Mouse (Mus musculus) limb, embryonic 15.5 days (tissue): ENCODE measurements around the gene Pih1d1. TPM values are rescaled to one million over a fixed set of nuclear protein-coding genes. Genes with fewer than 3 reads are reported as not detected.
"Not testable (repeated sequence)": the region's sequence is repeated elsewhere in the genome, so short reads cannot be mapped to it uniquely, and the experiment has no call there.

Experiments used
- ATAC-seq: fragments of 200-750 bp; cut with Nextera tagmentation; 2 replicates; pipeline ENCODE4 v1.8.0; 2017; ENCODE audit warnings: low read depth, moderate TSS enrichment; ENCODE audit not compliant: insufficient number of reproducible peaks, low FRiP score, low TSS enrichment
- H3K27ac ChIP-seq: fragments of 300-500 bp; sonication (generic); 2 replicates; pipeline ENCODE4 v1.5.1; 2015; ENCODE audit warnings: moderate library complexity, mild to moderate bottlenecking, inconsistent platforms
- H3K27me3 ChIP-seq: fragments of 300-500 bp; sonication (generic); 2 replicates; pipeline ENCODE4 v1.6.1; 2015; ENCODE audit warnings: inconsistent platforms
- H3K36me3 ChIP-seq: fragments of 300-500 bp; sonication (generic); 2 replicates; pipeline ENCODE4 v1.6.1; 2015; ENCODE audit warnings: inconsistent platforms
- H3K4me1 ChIP-seq: fragments of 300-500 bp; sonication (generic); 2 replicates; pipeline ENCODE4 v1.6.1; 2015; ENCODE audit warnings: inconsistent platforms
- H3K4me2 ChIP-seq: fragments of 300-500 bp; sonication (generic); 2 replicates; pipeline ENCODE4 v1.6.1; 2015; ENCODE audit warnings: mild to moderate bottlenecking, inconsistent platforms
- H3K4me3 ChIP-seq: fragments of 300-500 bp; sonication (generic); 2 replicates; pipeline ENCODE4 v1.5.1; 2015; ENCODE audit warnings: mild to moderate bottlenecking, inconsistent platforms
- H3K9ac ChIP-seq: fragments of 300-500 bp; sonication (generic); 2 replicates; pipeline ENCODE4 v1.6.1; 2015; ENCODE audit warnings: inconsistent platforms
- H3K9me3 ChIP-seq: fragments of 300-500 bp; sonication (generic); 2 replicates; pipeline ENCODE4 v1.6.1; 2016; ENCODE audit warnings: inconsistent platforms
- WGBS: fragments of 180-500 bp; shearing (Covaris S2); methylation state at CpG from one replicate; pipeline ENCODE4 v1.1.7; 2015; 5-methylcytosine and 5-hydroxymethylcytosine counted together
- polyA plus RNA-seq: library from polyadenylated mRNA; unstranded; fragments of >200 nt; fragmentation: Nextera tagmentation; extraction: Ambion mirVana; gene quantifications from 2 replicates; pipeline ENCODE4 v1.2.1, GENCODE M21; 2015

Pih1d1 gene
- polyA plus RNA-seq, 1 experiment from 2014 or later: 76.3 TPM

- H3K27me3 ChIP-seq: no peaks in the 10 kb centered on the region
- ATAC-seq: no peak
- H3K27ac ChIP-seq: no peak overlapping the region
- H3K9me3 ChIP-seq: no peaks in the 10 kb centered on the region
- H3K9ac ChIP-seq: no peak overlapping the region
- H3K36me3 ChIP-seq: peaks cover 26% of the 10 kb centered on the region
- H3K4me2 ChIP-seq: no peak overlapping the region
- peaks cover 14% of the 10 kb centered on the region; the same call in 1 of the 2 replicates for H3K4me1 ChIP-seq
- H3K4me3 ChIP-seq: no peak overlapping the region
- WGBS: 33% methylated on average over 11 of the region's 11 CpGs
Observed at GRCm38 (mm10) chr7:45151303-45151702, 2.8 kb upstream of the Pih1d1 start.

DNA sequence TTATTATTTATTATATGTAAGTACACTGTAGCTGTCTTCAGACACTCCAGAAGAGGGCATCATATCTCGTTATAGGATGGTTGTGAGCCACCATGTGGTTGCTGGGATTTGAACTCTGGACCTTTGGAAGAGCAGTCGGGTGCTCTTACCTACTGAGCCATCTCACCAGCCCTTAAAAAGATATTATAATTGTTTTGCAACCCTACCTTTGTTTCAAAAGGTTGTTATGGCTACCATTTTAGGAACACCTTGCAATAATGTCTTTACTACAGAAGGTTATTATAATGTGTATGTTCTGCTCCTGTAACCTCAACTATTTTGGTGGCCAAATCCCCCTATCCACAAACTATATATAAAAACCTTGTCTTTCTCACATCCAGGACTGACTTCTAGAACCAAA, 1.1 kb upstream of the Pih1d1 start:
- H3K27ac ChIP-seq: 0 out of 2 replicates have a peak overlapping the region, but pooled peaks have one; percentile 99
- not testable (repeated sequence) for ATAC-seq, H3K9ac ChIP-seq

DNA sequence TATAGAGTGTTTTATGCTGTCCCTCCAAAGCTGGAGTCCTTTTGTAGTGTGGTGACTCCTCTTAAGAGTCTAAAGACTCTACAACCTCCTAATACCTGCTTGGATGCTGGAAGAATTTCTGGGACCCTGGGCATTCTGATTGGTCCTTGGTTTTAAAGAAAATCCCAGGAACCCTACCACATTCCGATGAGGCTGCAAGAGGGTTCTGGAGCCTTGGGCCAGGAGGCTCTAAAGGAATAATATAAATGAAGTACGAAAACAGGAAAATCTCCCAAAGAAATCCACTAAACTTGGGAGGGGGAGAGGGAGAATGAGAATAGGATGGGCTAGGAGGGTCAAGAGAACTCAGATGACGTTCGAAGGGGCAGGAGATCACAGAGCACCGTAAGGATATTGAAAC, 517 bp upstream of the Pih1d1 start:
- H3K36me3 ChIP-seq: peaks cover 18% of the 10 kb centered on the region
- ATAC-seq: no peak
- peak overlapping the region; percentile 78 for H3K4me3 ChIP-seq
- H3K9me3 ChIP-seq: no peaks in the 10 kb centered on the region
- H3K4me2 ChIP-seq: peak overlapping the region; percentile 58
- peak overlapping the region; percentile 85 for H3K9ac ChIP-seq
- H3K27me3 ChIP-seq: no peaks in the 10 kb centered on the region
- peak overlapping the region; percentile 99 for H3K27ac ChIP-seq
- 2% methylated on average over 5 of the region's 5 CpGs for WGBS
- H3K4me1 ChIP-seq: peaks cover 14% of the 10 kb centered on the region; the same call in 1 of the 2 replicates

More for the DNA sequence above, 1.1 kb upstream of the Pih1d1 start:
- H3K9me3 ChIP-seq, H3K27me3 ChIP-seq: not testable (repeated sequence)
- Histone ChIP-seq H3K4me3 (peak overlapping the region; percentile 78; the same call in 1 of the 2 replicates), H3K4me1 (peaks cover 14% of the 10 kb centered on the region; the same call in 1 of the 2 replicates), H3K4me2 (peak overlapping the region; percentile 58; the same call in 1 of the 2 replicates), H3K36me3 (peaks cover 18% of the 10 kb centered on the region)
- WGBS: 96% methylated on average over 2 of the region's 2 CpGs

- Histone ChIP-seq H3K4me2 (peak overlapping the region; percentile 58), H3K27ac (peak overlapping the region; percentile 99; the same call in 1 of the 2 replicates), H3K4me1 (peaks cover 14% of the 10 kb centered on the region; the same call in 1 of the 2 replicates), H3K36me3 (peaks cover 29% of the 10 kb centered on the region), H3K27me3 (no peaks in the 10 kb centered on the region), H3K4me3 (peak overlapping the region; percentile 78), H3K9ac (no peak overlapping the region), H3K9me3 (no peaks in the 10 kb centered on the region)
- 75% methylated on average over 12 of the region's 12 CpGs for WGBS
- no peak for ATAC-seq
Observed at GRCm38 (mm10) chr7:45154993-45155514, 951 bp downstream of the Pih1d1 start.

- Histone ChIP-seq H3K4me3 (no peak overlapping the region), H3K4me1 (peaks cover 14% of the 10 kb centered on the region; the same call in 1 of the 2 replicates), H3K27ac (peak overlapping the region; percentile 99; the same call in 1 of the 2 replicates), H3K27me3 (no peaks in the 10 kb centered on the region), H3K4me2 (no peak overlapping the region), H3K9ac (no peak overlapping the region), H3K9me3 (no peaks in the 10 kb centered on the region), H3K36me3 (peaks cover 35% of the 10 kb centered on the region)
- no peak for ATAC-seq
- WGBS: 80% methylated on average over 9 of the region's 9 CpGs
Observed at GRCm38 (mm10) chr7:45155590-45155989, 1.5 kb downstream of the Pih1d1 start.

GRCm38 (mm10) chr7:45156206-45156605, 2.1 kb downstream of the Pih1d1 start:
- Histone ChIP-seq H3K9ac (no peak overlapping the region), H3K4me2 (no peak overlapping the region), H3K9me3 (no peaks in the 10 kb centered on the region), H3K4me3 (no peak overlapping the region), H3K27me3 (no peaks in the 10 kb centered on the region), H3K36me3 (peaks cover 39% of the 10 kb centered on the region), H3K4me1 (peaks cover 14% of the 10 kb centered on the region; the same call in 1 of the 2 replicates), H3K27ac (no peak overlapping the region)
- no peak for ATAC-seq
- 95% methylated on average over 15 of the region's 15 CpGs for WGBS

DNA sequence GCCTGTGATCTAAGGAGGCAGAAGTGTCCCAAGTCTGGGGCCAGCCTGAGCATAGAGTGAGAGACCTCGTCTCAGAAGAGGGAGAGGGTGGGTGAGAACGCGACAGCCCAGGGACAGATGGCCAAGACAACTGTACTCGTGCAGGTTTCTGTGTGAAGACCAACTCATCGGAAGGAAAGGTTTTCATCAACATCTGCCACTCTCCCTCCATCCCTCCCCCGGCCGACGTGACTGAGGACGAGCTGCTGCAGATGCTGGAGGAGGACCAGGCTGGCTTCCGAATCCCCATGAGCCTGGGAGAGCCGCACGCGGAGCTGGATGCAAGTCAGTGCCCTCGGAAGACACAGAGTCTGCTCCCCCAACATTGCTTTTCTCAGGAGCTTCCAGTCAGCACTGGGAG, 3.4 kb downstream of the Pih1d1 start:
- Histone ChIP-seq H3K9me3 (no peaks in the 10 kb centered on the region), H3K9ac (no peak overlapping the region), H3K36me3 (peaks cover 39% of the 10 kb centered on the region), H3K27ac (no peak overlapping the region), H3K4me1 (peaks cover 21% of the 10 kb centered on the region), H3K4me2 (no peak overlapping the region), H3K4me3 (no peak overlapping the region), H3K27me3 (peaks cover 2% of the 10 kb centered on the region)
- 87% methylated on average over 14 of the region's 14 CpGs for WGBS
- ATAC-seq: no peak

DNA sequence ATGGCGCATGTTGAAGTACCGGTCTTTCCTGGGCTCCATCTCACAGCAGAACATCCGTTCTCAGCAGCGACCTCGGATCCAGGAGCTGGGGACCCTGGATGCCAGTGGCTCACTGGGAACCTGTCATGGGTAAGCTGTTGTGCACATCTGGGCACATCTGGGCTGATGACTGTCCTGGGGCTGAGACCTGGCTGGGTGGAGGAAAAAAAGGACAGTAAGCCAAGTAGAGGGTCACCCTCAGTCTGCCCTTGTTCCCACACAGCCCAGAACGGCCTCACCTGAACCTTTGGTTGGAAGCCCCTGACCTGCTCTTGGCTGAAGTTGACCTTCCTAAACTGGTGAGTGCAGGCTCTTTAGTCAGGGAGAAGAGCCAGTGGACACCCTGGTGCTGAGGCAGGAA, 4.9 kb downstream of the Pih1d1 start:
- Histone ChIP-seq H3K9me3 (no peaks in the 10 kb centered on the region), H3K4me1 (peaks cover 25% of the 10 kb centered on the region), H3K4me3 (no peak overlapping the region), H3K9ac (no peak overlapping the region), H3K27me3 (peaks cover 17% of the 10 kb centered on the region), H3K4me2 (no peak overlapping the region), H3K27ac (no peak overlapping the region), H3K36me3 (peaks cover 39% of the 10 kb centered on the region)
- 89% methylated on average over 6 of the region's 6 CpGs for WGBS
- no peak for ATAC-seq

DNA sequence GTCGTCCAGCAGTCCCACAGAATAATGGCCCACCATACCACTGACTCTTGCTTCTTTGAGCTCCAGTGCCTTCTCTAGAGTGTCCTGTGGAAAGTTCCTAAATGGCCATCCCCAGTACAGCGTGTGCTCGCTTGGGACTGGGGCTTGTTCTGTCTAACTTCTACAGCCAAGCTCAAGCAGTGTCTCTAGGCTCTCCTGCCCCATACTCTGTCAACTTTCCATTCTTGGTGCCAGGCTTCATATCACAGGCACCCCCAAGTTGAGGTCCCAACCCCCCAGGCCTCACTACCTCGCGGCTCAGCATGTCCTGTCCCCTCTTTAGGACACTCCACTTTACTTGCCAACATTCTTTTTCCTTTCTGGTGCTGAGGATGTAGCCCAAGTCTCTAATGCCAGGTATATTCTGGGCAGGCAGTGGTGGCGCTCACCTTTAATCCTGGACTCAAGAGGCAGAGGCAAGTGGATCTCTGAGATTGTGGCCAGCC, 6.3 kb downstream of the Pih1d1 start:
- H3K9me3 ChIP-seq: no peaks in the 10 kb centered on the region
- H3K27me3 ChIP-seq: peaks cover 31% of the 10 kb centered on the region
- no peak overlapping the region for H3K27ac ChIP-seq
- WGBS: 95% methylated on average over 6 of the region's 6 CpGs
- ATAC-seq: no peak
- no peak overlapping the region for H3K4me2 ChIP-seq
- peaks cover 21% of the 10 kb centered on the region for H3K4me1 ChIP-seq
- H3K36me3 ChIP-seq: peaks cover 39% of the 10 kb centered on the region
- no peak overlapping the region for H3K4me3 ChIP-seq
- H3K9ac ChIP-seq: no peak overlapping the region

- Histone ChIP-seq H3K9me3 (no peaks in the 10 kb centered on the region), H3K9ac (no peak overlapping the region), H3K36me3 (peaks cover 39% of the 10 kb centered on the region), H3K4me3 (no peak overlapping the region), H3K4me2 (no peak overlapping the region), H3K27ac (no peak overlapping the region), H3K4me1 (peaks cover 19% of the 10 kb centered on the region), H3K27me3 (peaks cover 36% of the 10 kb centered on the region)
- WGBS: 90% methylated on average over 3 of the region's 3 CpGs
- no peak for ATAC-seq
Observed at GRCm38 (mm10) chr7:45160866-45161265, 6.8 kb downstream of the Pih1d1 start.

GRCm38 (mm10) chr7:45161612-45162473, 7.7 kb downstream of the Pih1d1 start:
- Histone ChIP-seq H3K27me3 (peaks cover 46% of the 10 kb centered on the region), H3K9ac (no peak overlapping the region), H3K27ac (peak overlapping the region; percentile 28; the same call in 1 of the 2 replicates), H3K9me3 (no peaks in the 10 kb centered on the region), H3K4me1 (peaks cover 19% of the 10 kb centered on the region), H3K4me2 (peak overlapping the region; percentile 80), H3K36me3 (peaks cover 39% of the 10 kb centered on the region), H3K4me3 (peak overlapping the region; percentile 45)
- 4% methylated on average over 35 of the region's 35 CpGs for WGBS
- peak; percentile 92 for ATAC-seq

GRCm38 (mm10) chr7:45162551-45162950, 8.4 kb downstream of the Pih1d1 start:
- Histone ChIP-seq H3K9ac (no peak overlapping the region; the same call in 1 of the 2 replicates), H3K27ac (no peak overlapping the region), H3K9me3 (no peaks in the 10 kb centered on the region), H3K4me3 (peak overlapping the region; percentile 45), H3K4me2 (peak overlapping the region; percentile 80), H3K27me3 (peaks cover 53% of the 10 kb centered on the region), H3K36me3 (peaks cover 34% of the 10 kb centered on the region), H3K4me1 (peaks cover 19% of the 10 kb centered on the region)
- no peak for ATAC-seq
- WGBS: 26% methylated on average over 6 of the region's 6 CpGs
